Mouse (Mus musculus) liver, embryonic 14.5 days (tissue): Measurements from ENCODE around the gene Fam84b.

Experiments
- CTCF ChIP-seq: IDR thresholded peaks from 2 replicates; pipeline ENCODE4 v1.5.1; 2016; ENCODE audit warnings: antibody characterized with exemption, low read depth, control low read depth
- EP300 ChIP-seq: IDR thresholded peaks from 2 replicates; pipeline ENCODE4 v1.6.1; 2016; ENCODE audit warnings: antibody characterized with exemption, low read depth

DNA sequence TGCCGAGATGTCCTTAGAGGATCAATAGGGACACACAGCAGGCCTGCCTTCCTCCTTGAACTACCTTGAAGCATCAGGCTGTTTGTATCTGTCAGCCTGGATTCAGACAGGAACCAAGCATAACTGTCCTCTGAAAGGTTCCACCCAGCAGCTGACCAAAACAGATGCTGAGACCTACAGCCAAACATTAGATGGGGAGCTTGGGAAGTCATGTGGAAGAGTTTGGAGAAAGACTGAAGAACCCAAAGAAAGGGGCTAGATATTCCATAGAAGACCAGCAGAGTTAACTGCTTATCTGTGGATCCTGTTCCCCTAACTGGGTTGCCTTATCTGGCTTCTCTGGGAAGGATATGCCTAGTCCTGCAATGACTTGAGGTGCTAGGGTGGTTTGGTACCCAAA is 35.1 kb downstream of the Fam84b start:
- TF ChIP-seq CTCF (no peak), EP300 (no peak)
